Mouse (Mus musculus) v-Abl transformed pro-B cells (cell line): ENCODE measurements at regions not wholly inside any gene's neighbourhood (a gene's known extent, or its start where the extent isn't known, plus 50 kb on each side); places are given as distances from the start of the nearest gene placed in this dataset.

Source experiments
- in situ Hi-C, 2 experiments: fragments of 400-800 bp; cut with MboI; formaldehyde crosslinking; loops; one replicate each; pipeline ENCODE4 v1.15.1; 2025; ENCODE audit not compliant: unreplicated experiment in 2 of 2

DNA sequence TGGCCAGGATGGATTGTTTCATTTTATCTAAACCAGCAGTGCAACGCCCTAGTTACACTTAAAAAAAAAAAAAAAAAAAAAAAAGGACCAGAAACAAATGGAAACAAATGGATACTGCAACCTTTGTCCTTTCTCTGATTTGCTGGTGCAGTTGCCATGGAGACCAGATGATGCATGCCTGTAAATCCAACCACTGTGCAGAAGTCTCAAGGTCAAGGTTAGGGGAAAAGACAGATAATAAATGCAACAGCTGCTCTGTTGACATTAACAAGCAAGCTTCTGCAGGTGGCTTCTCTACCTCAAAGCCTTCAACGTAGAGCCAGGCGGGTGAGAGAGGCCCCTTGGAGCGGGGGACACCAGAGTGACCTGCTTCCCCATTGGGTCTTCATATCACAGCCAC lies 167.3 kb upstream of the Tmem132c start:
- in situ Hi-C loops = no loop called here
